Mouse (Mus musculus) embryonic fibroblast, embryonic 13.5 days (primary cell): ENCODE results near the gene Cfap99.

ENCODE experiments used
- CTCF ChIP-seq: IDR thresholded peaks from 2 replicates; pipeline ENCODE4 v1.5.1; 2011; ENCODE audit warnings: mild to moderate bottlenecking, control low read depth, low read length, moderate library complexity, borderline replicate concordance; ENCODE audit not compliant: insufficient read depth
- POLR2A ChIP-seq: IDR thresholded peaks from 2 replicates; pipeline ENCODE4 v1.6.1; 2011; ENCODE audit warnings: low read depth, mild to moderate bottlenecking, control low read depth, low read length, moderate library complexity

DNA sequence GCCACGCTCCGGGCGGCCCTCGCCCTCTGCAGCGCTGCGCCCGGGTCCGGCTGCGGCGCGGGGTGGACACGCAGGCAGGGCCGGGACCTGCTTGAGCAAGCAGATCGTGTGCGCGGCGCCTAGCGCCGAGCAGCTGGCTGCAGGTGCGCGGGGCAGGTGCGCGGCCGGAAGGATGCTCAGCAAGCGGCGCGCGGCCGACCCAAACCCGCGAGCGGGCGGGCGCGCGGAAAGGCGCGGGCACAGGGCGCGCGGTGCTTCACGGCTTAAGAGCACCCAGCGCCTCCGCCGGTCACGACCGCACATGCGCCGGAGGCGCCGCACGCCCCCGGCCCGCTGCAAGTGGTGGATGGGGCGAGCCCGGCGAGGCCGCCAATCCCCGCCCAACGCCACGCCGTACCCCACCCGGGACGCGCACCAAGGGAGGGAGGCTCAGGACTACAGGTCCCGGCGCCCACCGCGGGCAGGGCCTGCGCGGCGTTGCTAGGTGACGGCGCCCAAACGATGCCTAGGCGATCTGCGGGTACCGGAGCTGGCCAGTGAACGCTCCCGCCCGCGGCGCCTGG is at the start of gene Cfap99, which contains the start of gene Zfyve28:
- no peak for TF ChIP-seq CTCF
- TF ChIP-seq POLR2A: no peak
